Mouse (Mus musculus) stomach, embryonic 14.5 days (tissue): ENCODE data around the gene Nkg7. TPM values are rescaled to one million over a fixed set of nuclear protein-coding genes. Genes with fewer than 3 reads are reported as not detected.

Source experiments
- microRNA-seq: library from miRNA; unstranded; fragments of <30 nt; microRNA quantifications from one replicate; pipeline ENCODE4, GENCODE M21; 2016
- polyA plus RNA-seq: library from polyadenylated mRNA; unstranded; fragments of >200 nt; fragmentation: Nextera tagmentation; extraction: Ambion mirVana; gene quantifications from 2 replicates; pipeline ENCODE4 v1.2.1, GENCODE M21; 2014

Gene Nkg7
- polyA plus RNA-seq, 1 experiment from 2014 or later, result 1.4 TPM

Small RNAs within 50 kb of the gene (microRNA-seq; reads per million reads assigned to microRNA genes)
- gene Mir7051, result 0.78 reads per million

Other genes starting within 250 kb of the Nkg7 start
- 14.0 and 15.5 TPM in 2 replicates for gene Zfp715, start 123.8 kb upstream of the Nkg7 start, polyA plus RNA-seq
- gene Siglecf, start 85.7 kb upstream of the Nkg7 start, polyA plus RNA-seq, result 0.25 TPM in 1 of 2 replicates, not detected in the other
- 0.15 and 0.19 TPM in 2 replicates for gene Siglecg, start 28.9 kb upstream of the Nkg7 start, polyA plus RNA-seq
- not detected in 2 replicates for gene Lim2, start 9.4 kb upstream of the Nkg7 start, polyA plus RNA-seq
- not detected in 2 replicates for gene Cldnd2, start 3.7 kb downstream of the Nkg7 start, polyA plus RNA-seq
- 290 and 313 TPM in 2 replicates for gene Etfb, start 7.0 kb downstream of the Nkg7 start, polyA plus RNA-seq
- 0.30 and 0.46 TPM in 2 replicates for gene Gm45233, start 7.1 kb downstream of the Nkg7 start, polyA plus RNA-seq
- gene Vsig10l, start 26.1 kb downstream of the Nkg7 start, polyA plus RNA-seq, result 3.0 and 6.1 TPM in 2 replicates
- 0.75 and 0.91 TPM in 2 replicates for gene Iglon5, start 53.0 kb downstream of the Nkg7 start, polyA plus RNA-seq
- gene 4931406B18Rik, start 68.9 kb downstream of the Nkg7 start, polyA plus RNA-seq, result not detected in 2 replicates
- 1.9 and 4.3 TPM in 2 replicates for gene Cd33, start 107.4 kb downstream of the Nkg7 start, polyA plus RNA-seq
- gene Zfp658, start 125.2 kb downstream of the Nkg7 start, polyA plus RNA-seq, result 3.2 and 5.0 TPM in 2 replicates
- gene Zfp719, start 142.5 kb downstream of the Nkg7 start, polyA plus RNA-seq, result 14.7 and 14.8 TPM in 2 replicates
- gene Zfp819, start 170.1 kb downstream of the Nkg7 start, polyA plus RNA-seq, result 0.23 and 0.36 TPM in 2 replicates
- gene Ceacam18, start 197.6 kb downstream of the Nkg7 start, polyA plus RNA-seq, result 0.17 TPM in 1 of 2 replicates, not detected in the other
- gene Siglece, start 223.1 kb downstream of the Nkg7 start, polyA plus RNA-seq, result 0.80 and 0.95 TPM in 2 replicates
- gene Ctu1, start 234.9 kb downstream of the Nkg7 start, polyA plus RNA-seq, result 11.0 TPM in 2 replicates